In genomic region chr10:45710848-45711247, GRCm38 (mm10) we compare ENCODE assay signal across 20 mouse cellular contexts.
A peak's percentile ranks its signal among the peaks of the same experiment; 100 is the strongest.
DNase-seq lines count a peak whose midpoint lies in the region; ATAC-seq lines count a peak whose summit lies in the region.
"Had no signal": no experiment of that assay in that cellular context is flagged by ENCODE, and none has a peak within 500 bp of the region (broad histone marks: within the 10 kb centered on the region; RNA-seq: fewer than 3 reads in every experiment).

No protein-coding gene starts in this region.

- no peak for ATAC-seq in hindbrain, embryonic 13.5 days (ENCODE audit: low FRiP score)
- peak; percentile 56 for ATAC-seq in inflammation-experienced regulatory T-cells, adult 6 months
- ATAC-seq: liver, embryonic 12.5 days had no signal

- DNase-seq in hindbrain, embryonic 10.5 days (ENCODE audit: low spot score): no peak
- DNase-seq in 416B (ENCODE audit: low read depth): peak; percentile 83
- DNase-seq in MEL-GATA-1-ER (ENCODE audit: extremely low read depth, low read depth): peak; percentile 17
- DNase-seq in right cerebral cortex, postnatal 4 days: no peak
- DNase-seq in neural tube, embryonic 10.5 days (ENCODE audit: extremely low spot score, low spot score): no peak
- no peak for DNase-seq in left cerebral cortex, adult 18-20 months (ENCODE audit: low spot score in 2 of 2)
- DNase-seq: adrenal gland, postnatal 36 days; cerebellum, adult 18-20 months; cerebellum, postnatal 25 days; gastrocnemius, adult 2 months; kidney, adult 11 months; lung, adult 2 months; lung, postnatal 4 days; thymus, adult 18-20 months; thymus, postnatal 4 days had no signal

- H3K27me3 ChIP-seq in hindbrain, embryonic 13.5 days: no peaks in the 10 kb centered on the region
- no peaks in the 10 kb centered on the region for H3K27me3 ChIP-seq in hindbrain, embryonic 10.5 days (ENCODE audit: insufficient read depth, poor library complexity, severe bottlenecking)
- H3K27me3 ChIP-seq: limb, embryonic 12.5 days; liver, embryonic 12.5 days had no signal

- H3K4me2 ChIP-seq in hindbrain, embryonic 13.5 days: no peak overlapping the region
- H3K4me2 ChIP-seq: heart, embryonic 11.5 days; limb, embryonic 12.5 days; liver, embryonic 12.5 days had no signal

- H3K9me3 ChIP-seq in hindbrain, embryonic 13.5 days: no peaks in the 10 kb centered on the region
- H3K9me3 ChIP-seq in hindbrain, embryonic 10.5 days: no peaks in the 10 kb centered on the region
- H3K9me3 ChIP-seq: limb, embryonic 12.5 days; liver, embryonic 12.5 days had no signal

- no peak overlapping the region for H3K4me3 ChIP-seq in hindbrain, embryonic 13.5 days
- H3K4me3 ChIP-seq in hindbrain, embryonic 10.5 days: no peak overlapping the region
- H3K4me3 ChIP-seq: gastrocnemius, adult 2 months; limb, embryonic 12.5 days; liver, embryonic 12.5 days had no signal

- no peak overlapping the region for H3K9ac ChIP-seq in hindbrain, embryonic 13.5 days
- H3K9ac ChIP-seq: limb, embryonic 12.5 days; liver, embryonic 12.5 days had no signal

- peaks cover 11% of the 10 kb centered on the region; the same call in 1 of the 2 replicates for H3K36me3 ChIP-seq in hindbrain, embryonic 13.5 days
- peaks cover 23% of the 10 kb centered on the region for H3K36me3 ChIP-seq in hindbrain, embryonic 10.5 days

- 75% methylated on average over 3 of the region's 3 CpGs for WGBS in hindbrain, embryonic 13.5 days
- 97% methylated on average over 3 of the region's 3 CpGs for WGBS in hindbrain, embryonic 10.5 days

- peak overlapping the region; percentile 40; the same call in 1 of the 2 replicates for H3K27ac ChIP-seq in hindbrain, embryonic 13.5 days
- H3K27ac ChIP-seq in hindbrain, embryonic 10.5 days: no peak overlapping the region
- H3K27ac ChIP-seq: gastrocnemius, adult 2 months; limb, embryonic 12.5 days; liver, embryonic 12.5 days had no signal

- H3K4me1 ChIP-seq in hindbrain, embryonic 13.5 days (replicated peaks): peaks cover 5% of the 10 kb centered on the region
- H3K4me1 ChIP-seq in hindbrain, embryonic 10.5 days (replicated peaks): no peaks in the 10 kb centered on the region
- H3K4me1 ChIP-seq: liver, embryonic 12.5 days had no signal

Comparison
In these comparisons a context has a peak if more than half of its experiments do, and no peak if none do; other contexts are left out.
1. DNase-seq: peak in 416B (single experiment) and MEL-GATA-1-ER (single experiment); none in hindbrain, embryonic 10.5 days (single experiment), right cerebral cortex, postnatal 4 days (single experiment), neural tube, embryonic 10.5 days (single experiment) and left cerebral cortex, adult 18-20 months (0 of 2).